Mouse (Mus musculus) limb, embryonic 13.5 days (tissue): ENCODE results near the gene Bcar1. TPM values are rescaled to one million over a fixed set of nuclear protein-coding genes. Genes with fewer than 3 reads are reported as not detected.

ENCODE experiments used
- ATAC-seq: fragments of 200-750 bp; cut with Nextera tagmentation; 2 replicates; pipeline ENCODE4 v1.8.0; 2017; ENCODE audit warnings: low read depth, moderate number of reproducible peaks, moderate TSS enrichment; ENCODE audit not compliant: low FRiP score
- H3K27ac ChIP-seq: fragments of 300-500 bp; sonication (generic); 2 replicates; pipeline ENCODE4 v1.5.1; 2015; ENCODE audit warnings: inconsistent platforms, mild to moderate bottlenecking, moderate library complexity
- H3K27me3 ChIP-seq: fragments of 300-500 bp; sonication (generic); 2 replicates; pipeline ENCODE4 v1.6.1; 2015; ENCODE audit warnings: mild to moderate bottlenecking, inconsistent platforms
- H3K36me3 ChIP-seq: fragments of 300-500 bp; sonication (generic); 2 replicates; pipeline ENCODE4 v1.6.1; 2015; ENCODE audit warnings: inconsistent platforms, mild to moderate bottlenecking, moderate library complexity
- H3K4me1 ChIP-seq: fragments of 300-500 bp; sonication (generic); 2 replicates; pipeline ENCODE4 v1.6.1; 2015; ENCODE audit warnings: inconsistent platforms
- H3K4me2 ChIP-seq: fragments of 300-500 bp; sonication (generic); replicated peaks from 2 replicates; pipeline ENCODE4 v1.6.1; 2015; ENCODE audit warnings: inconsistent platforms, mild to moderate bottlenecking, moderate library complexity
- H3K4me3 ChIP-seq: fragments of 300-500 bp; sonication (generic); 2 replicates; pipeline ENCODE4 v1.5.1; 2015; ENCODE audit warnings: moderate library complexity, mild to moderate bottlenecking, inconsistent platforms
- H3K9ac ChIP-seq: fragments of 300-500 bp; sonication (generic); 2 replicates; pipeline ENCODE4 v1.6.1; 2015; ENCODE audit warnings: mild to moderate bottlenecking, inconsistent platforms
- H3K9me3 ChIP-seq: fragments of 300-500 bp; sonication (generic); 2 replicates; pipeline ENCODE4 v1.6.1; 2016; ENCODE audit warnings: inconsistent platforms
- WGBS: fragments of 180-500 bp; shearing (Covaris S2); methylation state at CpG from one replicate; pipeline ENCODE4 v1.1.7; 2015; 5-methylcytosine and 5-hydroxymethylcytosine counted together
- polyA plus RNA-seq: library from polyadenylated mRNA; unstranded; fragments of >200 nt; fragmentation: Nextera tagmentation; extraction: Ambion mirVana; gene quantifications from 2 replicates; pipeline ENCODE4 v1.2.1, GENCODE M21; 2015

The Bcar1 gene
- polyA plus RNA-seq, 1 experiment from 2014 or later, result 41.8 TPM

- Histone ChIP-seq H3K4me3 (no peak overlapping the region), H3K27me3 (no peaks in the 10 kb centered on the region), H3K9me3 (no peaks in the 10 kb centered on the region), H3K4me1 (peaks cover 82% of the 10 kb centered on the region), H3K36me3 (peaks cover 6% of the 10 kb centered on the region; the same call in 1 of the 2 replicates), H3K27ac (peak overlapping the region; percentile 76; the same call in 1 of the 2 replicates), H3K9ac (no peak overlapping the region), H3K4me2 (peak overlapping the region; percentile 81)
- ATAC-seq, result no peak
- 52% methylated on average over 6 of the region's 6 CpGs for WGBS
These were observed 9.2 kb downstream of the Bcar1 start for GRCm38 (mm10) chr8:111734244-111734960.

GRCm38 (mm10) chr8:111733581-111734243 lies 9.9 kb downstream of the Bcar1 start:
- H3K4me2 ChIP-seq, result peak overlapping the region; percentile 81
- peaks cover 5% of the 10 kb centered on the region; the same call in 1 of the 2 replicates for H3K36me3 ChIP-seq
- WGBS, result 8% methylated on average over 5 of the region's 5 CpGs
- 0 out of 2 replicates have a peak, but pooled peaks have one; percentile 6 for ATAC-seq
- peak overlapping the region; percentile 76 for H3K27ac ChIP-seq
- no peaks in the 10 kb centered on the region for H3K9me3 ChIP-seq
- H3K27me3 ChIP-seq, result no peaks in the 10 kb centered on the region
- peaks cover 80% of the 10 kb centered on the region for H3K4me1 ChIP-seq
- no peak overlapping the region for H3K4me3 ChIP-seq
- H3K9ac ChIP-seq, result peak overlapping the region; percentile 26; the same call in 1 of the 2 replicates

GRCm38 (mm10) chr8:111732406-111733085 lies 11.1 kb downstream of the Bcar1 start:
- Histone ChIP-seq H3K9me3 (no peaks in the 10 kb centered on the region), H3K36me3 (peaks cover 5% of the 10 kb centered on the region; the same call in 1 of the 2 replicates), H3K27ac (peak overlapping the region; percentile 76), H3K4me1 (peaks cover 87% of the 10 kb centered on the region), H3K4me2 (peak overlapping the region; percentile 81), H3K4me3 (peak overlapping the region; percentile 80), H3K9ac (peak overlapping the region; percentile 85), H3K27me3 (no peaks in the 10 kb centered on the region)
- 23% methylated on average over 10 of the region's 10 CpGs for WGBS
- no peak; the same call in 1 of the 2 replicates for ATAC-seq

- Histone ChIP-seq H3K4me2 (peak overlapping the region; percentile 81), H3K9me3 (no peaks in the 10 kb centered on the region), H3K4me3 (peak overlapping the region; percentile 80), H3K9ac (peak overlapping the region; percentile 85), H3K27ac (peak overlapping the region; percentile 76), H3K36me3 (no peaks in the 10 kb centered on the region; the same call in 1 of the 2 replicates), H3K27me3 (no peaks in the 10 kb centered on the region), H3K4me1 (peaks cover 84% of the 10 kb centered on the region)
- ATAC-seq, result peak; percentile 95
- WGBS, result 0% methylated on average over 27 of the region's 41 CpGs
These were observed 11.6 kb downstream of the Bcar1 start for GRCm38 (mm10) chr8:111732004-111732403.

GRCm38 (mm10) chr8:111731231-111731977 lies 12.2 kb downstream of the Bcar1 start:
- WGBS, result under 1% methylated on average over 39 of the region's 39 CpGs
- peak overlapping the region; percentile 63; the same call in 1 of the 2 replicates for H3K27ac ChIP-seq
- peak overlapping the region; percentile 81 for H3K4me2 ChIP-seq
- H3K27me3 ChIP-seq, result no peaks in the 10 kb centered on the region
- H3K9me3 ChIP-seq, result no peaks in the 10 kb centered on the region
- H3K9ac ChIP-seq, result peak overlapping the region; percentile 85
- H3K4me3 ChIP-seq, result peak overlapping the region; percentile 80
- peaks cover 84% of the 10 kb centered on the region for H3K4me1 ChIP-seq
- no peaks in the 10 kb centered on the region; the same call in 1 of the 2 replicates for H3K36me3 ChIP-seq
- peak; percentile 45 for ATAC-seq

- H3K27ac ChIP-seq, result no peak overlapping the region
- H3K4me1 ChIP-seq, result peaks cover 79% of the 10 kb centered on the region
- peak overlapping the region; percentile 81; the same call in 1 of the 2 replicates for H3K4me2 ChIP-seq
- no peaks in the 10 kb centered on the region for H3K36me3 ChIP-seq
- 73% methylated on average over 7 of the region's 7 CpGs for WGBS
- H3K27me3 ChIP-seq, result no peaks in the 10 kb centered on the region
- no peak for ATAC-seq
- no peaks in the 10 kb centered on the region for H3K9me3 ChIP-seq
- H3K4me3 ChIP-seq, result no peak overlapping the region
- 0 out of 2 replicates have a peak overlapping the region, but pooled peaks have one; percentile 85 for H3K9ac ChIP-seq
These were observed 14.1 kb downstream of the Bcar1 start for GRCm38 (mm10) chr8:111729233-111730170.

- Histone ChIP-seq H3K4me2 (no peak overlapping the region), H3K9me3 (no peaks in the 10 kb centered on the region), H3K4me1 (peaks cover 73% of the 10 kb centered on the region), H3K27me3 (no peaks in the 10 kb centered on the region), H3K36me3 (no peaks in the 10 kb centered on the region), H3K27ac (no peak overlapping the region), H3K9ac (no peak overlapping the region), H3K4me3 (no peak overlapping the region)
- WGBS, result 71% methylated on average over 5 of the region's 5 CpGs
- no peak for ATAC-seq
These were observed 15.1 kb downstream of the Bcar1 start for GRCm38 (mm10) chr8:111728481-111728880.

GRCm38 (mm10) chr8:111727553-111727952 lies 16.1 kb downstream of the Bcar1 start:
- Histone ChIP-seq H3K4me1 (peaks cover 64% of the 10 kb centered on the region), H3K9ac (0 out of 2 replicates have a peak overlapping the region, but pooled peaks have one; percentile 19), H3K4me3 (no peak overlapping the region), H3K27ac (no peak overlapping the region), H3K4me2 (no peak overlapping the region), H3K9me3 (no peaks in the 10 kb centered on the region), H3K36me3 (no peaks in the 10 kb centered on the region), H3K27me3 (no peaks in the 10 kb centered on the region)
- no peak for ATAC-seq
- 63% methylated on average over 4 of the region's 4 CpGs for WGBS

GRCm38 (mm10) chr8:111726102-111726900 lies 17.3 kb downstream of the Bcar1 start:
- Histone ChIP-seq H3K9ac (peak overlapping the region; percentile 31; the same call in 1 of the 2 replicates), H3K9me3 (no peaks in the 10 kb centered on the region), H3K4me1 (peaks cover 58% of the 10 kb centered on the region), H3K36me3 (0 out of 2 replicates have a peak, but pooled peaks cover 1% of the 10 kb centered on the region), H3K4me2 (peak overlapping the region; percentile 23), H3K27me3 (no peaks in the 10 kb centered on the region), H3K27ac (peak overlapping the region; percentile 76), H3K4me3 (no peak overlapping the region)
- ATAC-seq, result peak; percentile 48; the same call in 1 of the 2 replicates
- WGBS, result 64% methylated on average over 7 of the region's 7 CpGs

- Histone ChIP-seq H3K36me3 (peaks cover 11% of the 10 kb centered on the region), H3K27me3 (no peaks in the 10 kb centered on the region), H3K4me3 (no peak overlapping the region), H3K4me1 (peaks cover 49% of the 10 kb centered on the region), H3K9ac (no peak overlapping the region), H3K27ac (no peak overlapping the region), H3K9me3 (no peaks in the 10 kb centered on the region), H3K4me2 (no peak overlapping the region)
- ATAC-seq, result no peak
- 90% methylated on average over 6 of the region's 6 CpGs for WGBS
These were observed 18.3 kb downstream of the Bcar1 start for GRCm38 (mm10) chr8:111725341-111725740.
